8 mouse cellular contexts compared by ENCODE assay signal in the genomic region with DNA sequence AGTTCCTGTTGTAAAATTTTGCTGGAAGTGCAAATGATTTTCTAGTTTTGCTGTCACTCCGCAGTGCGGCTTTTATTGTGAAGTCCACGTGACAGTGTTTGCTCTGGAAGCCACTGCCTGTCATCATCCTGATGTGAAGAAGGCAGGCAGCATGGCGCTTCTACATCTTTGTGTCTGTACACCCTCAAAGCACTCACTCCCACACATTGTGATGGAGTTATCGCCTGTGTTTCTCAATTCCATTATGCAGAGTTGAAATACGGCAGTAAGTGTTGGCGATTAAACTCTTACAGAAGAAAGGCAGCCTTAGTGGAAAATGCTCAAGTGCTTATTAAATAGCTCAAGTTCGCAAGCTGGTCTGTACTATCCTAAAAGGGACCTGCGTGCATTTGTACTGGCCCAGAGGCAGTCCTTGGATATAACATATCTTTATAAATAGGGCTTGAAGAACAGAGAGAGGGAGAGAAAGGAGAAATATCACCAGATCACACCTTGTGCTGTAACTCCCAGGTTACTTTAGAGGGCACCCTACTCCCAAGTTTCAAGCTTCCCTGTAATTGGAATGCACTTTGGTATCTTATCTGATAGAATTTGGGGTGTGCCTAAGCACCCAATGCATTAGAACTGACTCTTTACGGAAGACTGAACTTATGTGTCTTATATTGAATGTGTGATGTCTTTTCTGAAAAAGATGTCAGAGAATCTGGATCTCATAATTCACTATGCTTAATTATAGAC.
DNase-seq lines count a peak whose midpoint lies in the region; ATAC-seq lines count a peak whose summit lies in the region.

No protein-coding gene starts in this region.

- no peak overlapping the region for H3K27ac ChIP-seq in heart, embryonic 10.5 days
- H3K27ac ChIP-seq in midbrain, embryonic 14.5 days (replicated peaks; ENCODE audit: low read depth, low read length), result no peak overlapping the region
- H3K27ac ChIP-seq in midbrain, embryonic 10.5 days (replicated peaks), result no peak overlapping the region
- H3K27ac ChIP-seq in intestine, embryonic 15.5 days, result no peak overlapping the region
- H3K27ac ChIP-seq in kidney, embryonic 14.5 days (ENCODE audit: low read depth, low read length), result no peak overlapping the region

- DNase-seq in heart, adult 11 months, result peak; percentile 55
- DNase-seq in heart, embryonic 10.5 days (ENCODE audit: low spot score), result no peak
- peak; percentile 66 for DNase-seq in midbrain, embryonic 14.5 days
- no peak for DNase-seq in midbrain, embryonic 10.5 days (ENCODE audit: low spot score)
- DNase-seq in adrenal gland, adult 2 months, result no peak
- no peak for DNase-seq in ovary, postnatal 14 days (ENCODE audit: low spot score)

- peaks cover 18% of the 10 kb centered on the region for H3K4me1 ChIP-seq in heart, embryonic 10.5 days
- peaks cover 4% of the 10 kb centered on the region; the same call in 1 of the 2 replicates for H3K4me1 ChIP-seq in midbrain, embryonic 14.5 days (ENCODE audit: control insufficient read depth, insufficient read depth, low read length)
- H3K4me1 ChIP-seq in midbrain, embryonic 10.5 days, result no peaks in the 10 kb centered on the region
- 0 out of 2 replicates have a peak, but pooled peaks cover 3% of the 10 kb centered on the region for H3K4me1 ChIP-seq in intestine, embryonic 15.5 days (replicated peaks)
- 0 out of 2 replicates have a peak, but pooled peaks cover 2% of the 10 kb centered on the region for H3K4me1 ChIP-seq in kidney, embryonic 14.5 days (ENCODE audit: control insufficient read depth, insufficient read depth, low read length)

- no peak overlapping the region for H3K4me2 ChIP-seq in midbrain, embryonic 14.5 days (ENCODE audit: low read length)
- H3K4me2 ChIP-seq in intestine, embryonic 15.5 days (replicated peaks), result no peak overlapping the region
- no peak overlapping the region for H3K4me2 ChIP-seq in kidney, embryonic 14.5 days (replicated peaks; ENCODE audit: low read depth, low read length)

- no peak for ATAC-seq in midbrain, embryonic 14.5 days (ENCODE audit: low FRiP score, low TSS enrichment)
- peak; percentile 35; the same call in 1 of the 2 replicates for ATAC-seq in intestine, embryonic 15.5 days
- ATAC-seq in kidney, embryonic 14.5 days (ENCODE audit: low FRiP score, low TSS enrichment), result no peak

- WGBS in heart, embryonic 10.5 days, result 72% methylated on average over 10 of the region's 10 CpGs
- 79% methylated on average over 10 of the region's 10 CpGs for WGBS in midbrain, embryonic 14.5 days
- 90% methylated on average over 10 of the region's 10 CpGs for WGBS in midbrain, embryonic 10.5 days
- 81% methylated on average over 10 of the region's 10 CpGs for WGBS in intestine, embryonic 15.5 days
- 81% methylated on average over 10 of the region's 10 CpGs for WGBS in kidney, embryonic 14.5 days

- peaks cover 3% of the 10 kb centered on the region; the same call in 1 of the 2 replicates for H3K36me3 ChIP-seq in heart, embryonic 10.5 days
- H3K36me3 ChIP-seq in midbrain, embryonic 14.5 days (ENCODE audit: control insufficient read depth, insufficient read depth, low read length), result peaks cover 9% of the 10 kb centered on the region; the same call in 1 of the 2 replicates
- no peaks in the 10 kb centered on the region for H3K36me3 ChIP-seq in midbrain, embryonic 10.5 days
- no peaks in the 10 kb centered on the region for H3K36me3 ChIP-seq in intestine, embryonic 15.5 days
- H3K36me3 ChIP-seq in kidney, embryonic 14.5 days (ENCODE audit: control insufficient read depth, insufficient read depth, low read length), result no peaks in the 10 kb centered on the region

- no peaks in the 10 kb centered on the region for H3K27me3 ChIP-seq in heart, embryonic 10.5 days (ENCODE audit: insufficient read depth, poor library complexity, severe bottlenecking)
- H3K27me3 ChIP-seq in midbrain, embryonic 14.5 days (ENCODE audit: control insufficient read depth, insufficient read depth, low read length), result no peaks in the 10 kb centered on the region
- H3K27me3 ChIP-seq in midbrain, embryonic 10.5 days (ENCODE audit: low read depth, poor library complexity, severe bottlenecking), result peaks cover 5% of the 10 kb centered on the region; the same call in 1 of the 2 replicates
- no peaks in the 10 kb centered on the region for H3K27me3 ChIP-seq in intestine, embryonic 15.5 days (replicated peaks)
- H3K27me3 ChIP-seq in kidney, embryonic 14.5 days (ENCODE audit: control insufficient read depth, insufficient read depth, low read length), result no peaks in the 10 kb centered on the region

- H3K9me3 ChIP-seq in heart, embryonic 10.5 days, result no peaks in the 10 kb centered on the region
- no peaks in the 10 kb centered on the region for H3K9me3 ChIP-seq in midbrain, embryonic 14.5 days (ENCODE audit: control insufficient read depth, low read length)
- no peaks in the 10 kb centered on the region for H3K9me3 ChIP-seq in midbrain, embryonic 10.5 days (replicated peaks)
- H3K9me3 ChIP-seq in intestine, embryonic 15.5 days, result no peaks in the 10 kb centered on the region
- H3K9me3 ChIP-seq in kidney, embryonic 14.5 days (ENCODE audit: control insufficient read depth, low read length), result no peaks in the 10 kb centered on the region

- no peak overlapping the region for H3K4me3 ChIP-seq in heart, embryonic 10.5 days
- H3K4me3 ChIP-seq in midbrain, embryonic 14.5 days (replicated peaks; ENCODE audit: low read depth, low read length), result no peak overlapping the region
- H3K4me3 ChIP-seq in midbrain, embryonic 10.5 days, result no peak overlapping the region
- H3K4me3 ChIP-seq in intestine, embryonic 15.5 days (replicated peaks), result no peak overlapping the region
- no peak overlapping the region for H3K4me3 ChIP-seq in kidney, embryonic 14.5 days (ENCODE audit: low read length)

- H3K9ac ChIP-seq in midbrain, embryonic 14.5 days (replicated peaks; ENCODE audit: low read length), result no peak overlapping the region
- H3K9ac ChIP-seq in intestine, embryonic 15.5 days, result no peak overlapping the region
- H3K9ac ChIP-seq in kidney, embryonic 14.5 days (ENCODE audit: low read depth, low read length), result no peak overlapping the region

Comparison
In these comparisons a context has a peak if more than half of its experiments do, and no peak if none do; other contexts are left out.
1. DNase-seq: peak in heart, adult 11 months (single experiment) and midbrain, embryonic 14.5 days (single experiment); none in heart, embryonic 10.5 days (single experiment), midbrain, embryonic 10.5 days (single experiment), adrenal gland, adult 2 months (single experiment) and ovary, postnatal 14 days (single experiment).